Mouse (Mus musculus) fibroblast of lung, adult 2 months (primary cell): ENCODE data around the gene Cutal.

Experiments used
- DNase-seq: peaks from one replicate; pipeline ENCODE4 v3.0.0-alpha.2; 2011; ENCODE audit warnings: low read depth

The Cutal gene

DNA sequence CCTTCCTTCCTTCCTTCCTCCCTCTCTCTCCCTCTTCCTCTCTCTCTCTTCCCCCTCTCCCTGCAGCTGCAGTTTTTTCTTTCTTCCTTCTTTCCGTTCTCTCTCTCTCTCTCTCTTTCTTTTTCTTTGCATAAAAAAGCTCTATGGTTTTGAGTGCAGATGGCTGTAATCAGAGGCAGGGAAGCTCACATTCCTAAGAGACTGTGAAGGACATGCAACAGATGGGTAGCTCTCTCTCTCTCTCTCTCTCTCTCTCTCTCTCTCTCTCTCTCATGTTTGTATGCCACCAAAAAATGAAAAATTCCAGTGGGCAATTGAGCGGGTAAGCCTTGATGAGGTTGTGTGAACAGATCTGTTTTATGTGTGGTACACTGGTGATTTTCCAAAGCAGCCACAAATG lies 10.0 kb downstream of the Cutal start:
- no peak for DNase-seq

DNA sequence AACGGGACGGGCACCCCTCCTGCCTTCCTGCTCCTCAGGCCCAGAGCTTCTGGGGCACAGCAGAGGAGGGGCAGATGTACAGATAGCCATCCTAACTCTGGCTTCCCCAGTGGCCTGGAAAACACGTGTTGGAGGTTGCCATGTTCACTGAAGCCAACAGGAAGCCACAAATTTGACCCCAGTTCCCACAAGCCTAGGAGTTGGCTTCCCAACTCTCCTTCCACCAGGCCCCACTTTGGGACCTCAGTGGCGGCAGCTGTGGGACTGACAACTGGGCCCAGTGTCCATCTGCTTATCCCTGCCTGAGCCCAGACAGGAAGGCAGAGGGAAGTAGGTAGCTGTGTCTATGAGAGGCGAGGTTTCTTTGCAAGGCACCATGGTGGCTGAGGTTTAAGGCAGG lies 19.8 kb downstream of the Cutal start:
- no peak for DNase-seq

DNA sequence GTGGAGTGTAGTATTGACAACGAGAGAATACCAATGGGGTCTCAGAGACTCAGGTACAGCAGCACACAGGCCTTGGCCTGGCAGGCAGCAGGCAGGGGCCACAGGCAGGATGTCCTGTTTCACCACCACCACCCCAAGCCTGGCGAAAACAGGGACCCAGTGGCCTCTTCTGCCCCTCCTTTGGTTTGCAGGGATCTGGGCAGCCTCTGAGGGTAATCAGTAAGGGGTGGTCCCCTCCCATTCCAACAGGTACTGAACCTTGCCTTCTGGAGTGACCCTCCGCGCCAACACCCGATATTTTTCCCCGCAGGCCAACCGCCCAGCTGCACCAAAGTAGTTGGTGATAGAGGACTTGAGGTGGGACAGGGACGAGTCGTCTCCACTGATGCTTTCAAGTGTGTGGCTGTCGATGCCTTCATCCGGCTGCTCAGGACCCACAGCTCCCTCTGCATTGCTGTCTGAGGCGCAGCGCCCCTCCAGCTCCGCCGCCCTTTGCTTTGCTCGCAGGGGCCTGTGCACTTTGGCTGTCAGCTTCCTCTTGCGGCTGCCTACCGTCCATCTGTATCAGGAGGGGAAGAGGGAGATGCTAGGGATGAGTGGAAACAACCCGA lies 21.4 kb downstream of the Cutal start:
- no peak for DNase-seq

DNA sequence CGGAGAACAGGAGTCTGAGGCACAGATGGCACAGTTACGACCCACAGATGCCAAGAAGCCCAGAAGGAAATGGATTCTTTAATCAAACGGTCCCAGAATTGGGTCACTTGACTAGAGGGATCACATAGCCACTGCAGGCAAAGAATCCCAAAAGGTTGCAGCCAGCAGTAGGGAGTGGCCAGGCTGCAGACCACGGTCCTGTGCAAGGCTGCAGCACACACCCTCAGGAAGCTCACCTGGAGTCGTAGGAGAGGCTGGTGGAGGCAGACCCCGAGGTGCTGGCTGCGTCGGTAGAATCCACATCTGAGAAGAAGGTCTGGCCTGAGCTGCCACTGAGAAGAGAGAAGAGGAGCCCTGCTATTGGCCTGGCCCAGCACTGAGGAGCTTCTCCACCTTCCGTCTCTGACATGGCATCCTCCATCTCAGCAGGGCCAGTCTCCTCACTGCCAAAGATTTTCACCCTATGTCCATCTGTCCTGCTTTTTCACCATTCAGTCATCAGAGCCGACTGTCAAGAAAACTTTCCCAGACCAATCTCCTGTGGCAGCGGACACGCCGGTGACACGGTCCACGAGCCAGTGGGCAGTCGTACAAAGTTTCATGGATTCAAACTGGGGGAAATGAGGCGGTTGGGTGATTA lies 22.7 kb downstream of the Cutal start:
- no peak for DNase-seq

DNA sequence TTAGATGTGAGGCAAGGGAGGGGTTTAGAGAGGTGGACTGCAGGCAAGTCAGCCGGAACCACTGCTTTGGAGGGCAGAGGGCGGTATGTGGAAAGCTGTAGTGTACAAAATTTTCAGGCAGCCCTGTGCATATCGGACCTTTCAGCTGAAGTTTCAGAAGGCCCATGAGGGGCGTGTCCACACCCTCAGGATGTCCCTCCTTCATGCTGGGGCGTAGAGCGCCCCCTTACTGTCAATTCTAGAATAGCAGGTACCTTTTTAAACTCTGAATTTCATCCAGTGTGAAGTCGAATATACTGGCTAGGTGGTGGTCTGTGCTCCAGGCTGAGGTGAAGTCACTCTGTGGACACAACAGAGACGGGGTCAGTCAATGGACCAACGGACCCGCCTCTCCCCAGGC lies 23.6 kb downstream of the Cutal start:
- DNase-seq = no peak

DNA sequence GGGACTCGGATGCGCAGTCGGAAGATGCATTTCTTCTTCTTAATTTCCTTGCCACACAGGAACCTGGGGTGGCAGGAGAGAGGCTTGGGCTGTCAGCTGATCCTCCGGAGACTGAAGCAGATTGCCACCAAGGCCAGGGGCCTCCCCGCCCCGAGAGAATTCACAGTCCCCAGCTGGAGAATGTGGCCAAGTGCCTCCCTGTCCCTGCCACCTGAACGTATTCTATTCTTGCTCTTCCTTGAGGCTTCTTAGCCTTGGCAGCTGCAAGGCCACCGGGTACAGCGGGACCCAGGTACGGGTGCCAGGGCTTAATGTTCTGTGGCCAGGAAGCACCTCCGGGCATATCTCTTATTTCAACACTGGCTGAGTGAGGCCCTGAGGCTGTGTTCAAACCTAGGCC lies 25.5 kb downstream of the Cutal start:
- DNase-seq = no peak

DNA sequence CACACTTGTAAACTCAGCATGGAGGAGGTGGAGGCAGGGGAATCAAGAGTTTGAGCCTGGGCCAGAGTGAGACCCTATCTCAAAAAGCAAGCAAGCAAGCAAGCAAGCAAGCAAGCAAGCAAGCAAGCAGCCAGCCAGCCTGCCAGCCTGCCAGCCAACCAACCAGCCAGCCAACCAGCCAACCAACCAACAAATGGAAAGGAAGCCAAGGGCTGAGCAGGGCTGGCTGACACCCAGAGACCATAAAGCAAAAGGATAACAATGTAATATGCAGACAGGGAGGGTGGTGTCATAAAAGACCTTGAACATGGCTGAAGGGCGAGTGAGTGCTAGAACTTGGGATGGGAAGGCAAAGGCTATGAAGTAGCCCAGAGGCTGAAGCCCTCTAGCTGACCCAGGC lies 26.2 kb downstream of the Cutal start:
- no peak for DNase-seq

DNA sequence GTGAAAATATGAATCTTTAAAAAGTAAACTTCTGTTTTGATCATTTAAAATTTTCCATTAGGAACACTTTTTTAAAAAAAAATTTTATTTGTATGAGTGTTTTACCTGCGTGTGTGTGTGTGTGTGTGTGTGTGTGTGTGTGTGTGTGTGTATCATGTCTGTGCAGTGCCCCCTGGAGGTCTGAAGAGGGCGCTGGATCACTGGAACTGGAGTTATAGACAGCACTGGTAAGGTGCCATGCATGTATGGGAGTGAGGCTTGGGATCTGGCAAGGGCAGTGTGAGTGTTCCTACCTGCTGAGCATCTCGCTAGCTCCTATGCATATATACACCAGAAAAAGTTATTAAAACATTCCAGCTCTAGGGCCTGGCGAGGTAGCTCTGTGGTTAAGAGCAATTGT lies 27.5 kb downstream of the Cutal start:
- DNase-seq = no peak

DNA sequence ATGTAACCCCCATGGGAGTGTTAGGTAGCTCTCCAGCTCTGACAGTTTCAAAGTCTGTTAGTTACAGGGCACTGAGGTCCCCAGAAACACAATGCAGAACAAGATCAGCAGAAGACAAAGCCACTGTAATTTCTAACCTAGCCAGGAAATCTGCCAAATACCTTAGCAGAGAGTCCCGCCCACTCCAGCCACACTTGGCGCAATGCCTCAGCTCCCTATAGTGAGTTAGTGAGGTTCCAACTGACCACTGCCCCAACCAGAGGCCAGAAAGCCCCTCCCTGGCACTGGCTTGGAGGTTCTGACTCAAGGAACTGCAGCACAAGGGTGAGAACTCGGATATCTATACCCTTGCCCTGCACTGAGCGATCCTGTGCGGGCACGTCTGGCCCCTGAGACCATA lies 28.5 kb downstream of the Cutal start:
- no peak for DNase-seq

DNA sequence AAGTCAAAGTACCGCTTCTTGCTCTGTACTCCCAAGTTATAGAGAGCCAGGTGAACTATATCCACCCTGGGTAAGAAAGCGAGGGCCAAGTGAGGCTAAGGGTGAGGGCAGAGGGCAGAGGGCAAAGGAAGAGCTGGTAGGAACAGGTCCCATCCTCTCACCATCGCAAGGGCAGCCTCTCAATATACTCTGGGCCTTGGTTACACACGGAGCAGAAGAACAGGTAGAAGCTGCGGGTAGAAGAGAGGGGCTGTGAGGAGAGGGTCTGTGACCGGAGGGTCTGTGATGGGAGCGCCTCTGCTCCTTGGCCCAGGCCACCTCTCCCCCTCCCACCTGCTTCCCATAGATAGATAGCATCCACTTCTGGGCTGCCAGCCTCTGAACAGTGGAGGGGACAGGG lies 29.0 kb downstream of the Cutal start:
- no peak for DNase-seq

DNA sequence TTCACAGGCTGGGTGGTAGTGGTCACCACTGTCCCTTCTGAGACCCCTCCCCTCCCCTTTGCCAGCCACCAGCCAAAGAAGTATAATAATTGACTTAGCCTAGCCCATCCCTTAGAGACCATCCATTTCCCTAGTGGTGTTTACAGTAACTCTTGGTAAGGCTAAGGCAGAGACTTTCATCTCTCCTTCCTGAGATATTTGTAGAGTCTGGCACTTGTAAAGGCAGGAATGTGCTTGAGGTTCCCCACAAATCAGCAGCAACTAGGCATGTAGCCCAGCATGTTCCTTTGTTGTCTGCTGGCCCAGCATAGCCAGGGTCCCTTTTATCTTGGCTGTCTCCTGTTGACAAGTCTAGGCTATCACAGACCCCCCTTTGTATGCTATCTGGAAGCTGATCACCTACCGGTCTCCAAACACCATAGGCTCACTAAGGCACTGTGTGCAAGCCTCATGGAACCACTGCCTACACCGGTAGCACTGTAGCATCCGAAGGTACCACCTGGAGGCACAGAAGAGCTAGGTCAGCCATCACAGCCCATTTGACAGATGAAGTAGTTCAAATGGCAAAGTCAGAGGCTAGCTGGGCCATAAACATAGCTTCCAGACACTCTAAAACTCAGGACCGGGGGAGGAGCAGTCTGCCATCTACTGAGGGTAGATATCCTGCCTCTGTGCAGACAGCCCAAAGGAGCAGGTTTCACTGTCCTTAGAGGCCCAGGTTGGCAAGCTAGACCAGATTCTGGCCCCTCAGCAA lies 29.6 kb downstream of the Cutal start:
- peak; percentile 43 for DNase-seq

DNA sequence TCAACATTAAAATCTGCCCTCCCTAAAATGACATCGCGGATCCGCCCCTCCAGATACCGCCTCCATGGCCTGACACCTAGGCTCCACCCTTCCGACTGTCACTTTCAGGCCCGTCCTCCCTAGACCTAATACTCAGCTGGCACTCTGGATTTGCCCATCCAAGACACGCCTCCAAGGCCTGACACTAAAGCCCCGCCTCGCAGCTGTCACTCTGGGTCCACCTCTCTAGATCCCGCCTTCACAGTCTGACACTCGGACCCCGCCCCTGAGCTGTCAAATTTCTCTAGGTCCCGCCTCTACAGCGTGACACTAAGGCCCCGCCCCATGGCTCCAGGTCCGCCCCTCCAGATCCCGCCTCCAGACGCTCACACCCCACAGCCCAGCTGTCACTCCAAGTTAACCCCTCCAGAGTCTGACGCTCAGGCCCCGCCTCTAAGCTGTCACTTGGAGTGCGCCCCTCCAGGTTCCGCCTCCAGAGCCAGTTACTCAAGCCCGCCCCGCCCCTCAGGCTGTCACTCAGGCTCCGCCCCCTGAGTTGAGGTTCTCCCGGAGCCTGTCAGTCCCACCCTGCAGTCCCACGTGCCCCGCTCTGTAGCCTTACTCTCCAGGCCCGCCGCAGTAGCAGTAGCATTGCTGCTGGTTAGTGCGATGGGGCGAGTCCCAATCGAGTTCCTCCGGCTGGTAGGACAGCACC lies 30.8 kb downstream of the Cutal start:
- DNase-seq = peak; percentile 95

DNA sequence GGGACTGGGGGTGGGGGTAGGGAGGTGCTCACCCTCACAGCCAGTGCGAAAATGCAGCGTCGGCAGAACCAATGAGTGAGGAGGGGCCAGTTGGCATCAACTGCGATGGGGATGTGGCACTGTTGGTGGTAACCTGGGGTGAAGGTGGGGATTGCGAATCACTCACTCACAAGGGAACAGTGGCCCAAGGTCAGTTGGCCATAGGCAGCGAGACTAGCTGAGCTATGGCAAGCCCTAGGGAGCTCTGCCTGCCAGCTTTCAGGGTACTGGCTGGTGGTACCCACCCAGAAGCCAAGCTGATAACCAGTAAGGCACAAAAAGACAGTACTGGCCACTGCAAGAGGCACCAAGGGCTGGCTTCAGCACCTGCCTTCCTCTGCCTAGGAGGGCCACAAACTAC lies 32.2 kb downstream of the Cutal start:
- DNase-seq = no peak

DNA sequence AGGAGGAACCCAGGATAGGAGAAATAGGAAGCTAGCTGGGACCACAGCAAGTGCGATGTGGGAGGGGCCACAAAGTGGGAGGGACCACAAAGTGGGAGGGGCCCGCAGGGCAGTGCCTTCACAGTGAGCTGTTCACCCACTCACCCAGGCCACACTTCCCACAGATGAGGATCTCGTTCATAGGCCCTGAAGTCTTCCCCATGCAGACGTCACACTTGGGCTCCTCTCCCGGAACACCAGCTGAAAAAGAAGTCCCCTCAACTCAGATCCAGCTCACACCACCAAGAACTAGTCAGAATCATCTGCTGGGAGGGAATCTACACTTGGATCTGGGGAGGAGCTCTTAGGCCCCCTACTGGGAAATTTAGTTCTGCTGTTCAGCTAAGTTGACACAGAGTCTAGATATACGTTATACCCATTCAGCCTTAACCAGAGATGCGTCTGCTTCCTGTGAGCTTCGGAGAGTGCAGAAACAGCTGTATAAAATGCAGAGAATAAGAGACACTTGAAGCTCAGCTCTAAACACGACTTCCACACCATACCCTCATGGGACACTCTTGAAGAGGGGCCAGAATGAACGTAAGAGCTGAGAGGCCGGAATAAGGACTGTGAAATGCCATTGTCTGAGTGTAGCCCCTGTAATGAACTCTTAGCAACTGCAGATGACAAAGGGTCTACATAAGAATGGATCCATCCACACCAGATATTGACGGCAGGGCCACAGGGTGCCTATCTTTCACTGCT lies 32.8 kb downstream of the Cutal start:
- DNase-seq = no peak

DNA sequence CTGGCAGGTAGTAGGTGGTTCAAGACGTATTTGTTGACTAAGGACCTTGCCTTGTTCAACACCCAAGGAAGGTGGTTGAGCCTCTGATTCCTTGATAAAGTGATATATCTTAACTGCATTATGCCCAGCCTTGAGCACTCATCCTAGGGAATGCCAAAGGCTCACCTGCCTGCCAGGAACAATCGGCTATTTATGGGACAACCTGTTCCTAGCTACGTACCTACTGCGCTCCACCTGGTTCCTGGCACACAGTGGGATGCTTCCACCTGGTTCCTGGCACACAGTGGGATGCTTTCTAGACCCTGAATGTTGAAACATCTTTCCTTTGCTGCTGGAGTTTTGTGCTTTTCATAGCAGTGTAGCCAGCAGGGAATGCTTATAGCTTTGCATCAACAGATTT lies 35.5 kb downstream of the Cutal start:
- no peak for DNase-seq

DNA sequence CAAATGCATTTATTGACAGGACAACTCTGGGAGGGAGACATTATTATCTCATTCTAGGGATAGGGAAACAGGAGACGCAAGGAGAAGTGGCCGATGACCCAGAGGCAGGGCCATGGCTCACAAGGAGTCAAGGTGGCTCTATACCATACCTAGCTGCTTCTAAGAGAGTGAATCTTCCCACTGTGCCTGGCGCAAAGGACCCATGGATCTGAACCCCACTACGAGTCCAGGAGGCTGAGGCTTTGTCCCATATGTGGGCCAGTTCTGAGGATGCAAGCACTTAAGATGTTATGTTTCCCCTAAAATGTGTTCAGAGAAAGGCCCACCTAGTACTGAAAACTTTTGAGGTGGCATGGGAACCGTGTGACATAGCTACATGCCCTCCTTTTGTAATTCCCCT lies 37.7 kb downstream of the Cutal start:
- DNase-seq = no peak

DNA sequence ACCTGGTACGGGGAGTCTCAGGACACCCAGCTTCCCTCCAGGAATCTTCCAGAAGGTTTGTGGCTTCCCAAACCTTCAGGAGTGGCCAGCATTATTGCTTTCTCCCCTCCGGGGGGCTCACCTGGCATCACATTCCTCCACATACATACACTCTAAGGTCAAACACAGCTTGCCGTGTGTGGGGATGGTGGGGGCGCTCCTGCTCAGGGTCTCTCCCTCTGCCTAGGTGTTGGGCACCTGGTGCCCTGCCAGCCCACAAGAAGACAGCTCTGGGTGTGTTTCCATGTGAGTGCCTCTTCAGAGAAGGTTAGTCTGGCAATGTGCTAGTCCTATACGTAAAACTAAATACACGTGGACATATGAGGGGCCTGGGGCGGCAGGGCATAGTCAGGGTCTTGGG lies 38.4 kb downstream of the Cutal start:
- DNase-seq = no peak

DNA sequence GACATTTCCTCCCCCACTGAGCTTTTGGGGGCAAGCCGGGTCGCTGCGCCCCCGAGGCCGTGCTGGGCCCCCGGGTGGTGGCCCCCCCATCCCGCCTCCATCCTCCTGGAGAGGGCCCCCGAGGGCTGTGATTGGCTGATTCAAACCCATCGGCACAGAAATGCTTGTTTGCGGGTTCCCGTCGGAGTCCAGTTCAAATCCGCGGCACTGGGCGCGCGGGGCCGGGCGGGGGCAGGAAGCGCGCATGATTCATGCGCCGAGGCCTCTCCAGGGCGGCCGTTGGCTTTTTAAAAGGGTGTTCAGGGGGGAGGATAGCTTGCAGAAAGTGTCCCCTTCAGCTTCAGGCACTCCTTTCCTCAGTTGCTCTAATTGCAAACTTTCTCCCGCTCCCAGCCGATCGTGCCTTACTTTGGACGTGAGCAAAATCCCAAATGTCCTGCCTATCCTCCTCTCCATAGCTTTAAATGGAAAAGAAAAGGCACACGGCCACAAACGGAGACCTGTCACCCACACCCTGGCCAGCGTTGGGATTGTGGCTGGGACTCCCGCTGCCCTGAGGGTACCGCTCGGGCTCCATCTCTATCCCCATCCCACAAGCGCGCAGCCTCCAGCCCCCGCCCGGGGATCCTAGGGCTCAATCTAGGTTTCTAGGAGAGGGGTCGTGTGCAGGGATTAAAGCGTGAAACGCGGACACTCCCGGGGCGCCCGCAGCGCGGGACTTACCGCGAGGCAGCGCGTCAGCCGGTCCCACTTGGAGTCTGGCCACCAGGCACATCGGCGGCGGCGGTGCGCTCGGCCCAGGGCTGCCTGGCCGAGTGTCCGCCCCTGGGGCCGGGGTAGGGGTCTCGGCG lies 39.2 kb downstream of the Cutal start, which contains the start of gene Phf19:
Phf19 (minus strand) TSS at position 809 of the 851 bp plus-strand sequence.
- DNase-seq = no peak

DNA sequence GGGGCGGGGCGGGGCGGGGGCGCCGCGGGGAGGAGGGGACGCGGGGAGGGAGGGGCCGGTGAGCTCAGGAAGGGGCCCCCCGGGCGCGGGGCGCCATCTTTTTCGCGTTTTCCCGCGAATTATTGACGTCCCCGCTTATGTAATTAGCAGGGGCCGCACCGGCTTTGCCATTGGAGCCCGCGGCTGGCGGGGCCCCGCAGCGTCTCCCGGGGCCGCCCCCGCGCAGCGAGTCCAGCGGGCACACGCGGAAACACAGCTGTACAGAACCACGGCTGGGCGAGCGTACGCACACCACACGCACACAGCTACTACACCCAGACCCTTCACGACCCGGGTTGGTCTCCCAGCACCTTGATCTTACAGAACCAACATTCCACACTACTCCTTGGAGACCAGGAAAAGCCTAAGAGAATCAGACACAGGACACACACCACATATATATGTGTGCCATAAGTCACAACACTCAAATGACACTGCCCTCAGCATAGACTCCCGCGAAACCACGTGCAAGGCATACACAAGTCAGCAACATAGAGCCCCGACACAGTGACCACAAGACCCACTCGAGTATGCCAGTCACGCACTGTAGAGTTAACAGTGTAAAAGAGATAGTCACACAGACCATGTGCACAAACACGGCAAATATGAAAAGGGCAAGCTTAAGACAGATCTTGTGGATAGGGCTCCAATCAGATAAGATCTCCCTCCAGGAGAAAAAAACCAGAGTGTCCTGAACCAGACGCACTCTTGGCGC lies 40.0 kb downstream of the Cutal start:
- DNase-seq = no peak

DNA sequence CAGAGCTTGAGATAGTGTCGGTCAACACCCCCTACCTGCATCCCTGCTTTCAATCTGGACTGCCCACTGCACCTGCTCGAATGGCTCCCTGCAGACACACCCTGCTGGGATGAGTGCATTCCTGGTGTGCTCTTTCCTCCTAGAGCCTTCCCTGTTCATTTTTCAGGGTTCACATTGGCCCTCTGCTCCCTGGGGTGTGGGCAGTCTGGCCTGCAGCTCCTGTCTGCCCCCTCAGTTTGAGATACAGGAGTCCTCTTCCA lies 40.6 kb downstream of the Cutal start:
- DNase-seq = no peak

DNA sequence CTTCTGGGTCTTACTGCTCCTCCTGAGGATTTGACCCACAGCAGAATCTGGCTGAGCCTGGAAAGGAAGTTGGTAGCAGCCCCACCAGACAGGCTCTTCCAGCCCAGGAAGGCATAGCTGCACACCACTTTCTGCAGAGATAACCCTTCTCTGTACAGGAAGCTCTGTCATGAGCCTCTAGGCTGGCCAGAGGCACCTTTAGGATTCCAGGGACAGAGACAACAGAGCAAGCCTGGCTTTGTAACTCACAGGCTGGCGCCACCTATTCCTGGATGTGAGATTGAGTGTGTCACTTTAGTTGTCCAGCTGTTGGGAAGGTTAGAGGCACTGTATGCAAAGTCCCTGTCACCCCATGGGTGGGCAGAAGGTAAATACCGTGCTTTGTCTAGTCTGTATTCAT lies 40.9 kb downstream of the Cutal start:
- DNase-seq = no peak
